Mouse (Mus musculus): Measurements from ENCODE around the gene Gm19684. TPM values are rescaled to one million over a fixed set of nuclear protein-coding genes. Genes with fewer than 3 reads are reported as not detected.
A peak's percentile ranks its signal among the peaks of the same experiment; 100 is the strongest.
"Not testable (repeated sequence)": the region's sequence is repeated elsewhere in the genome, so short reads cannot be mapped to it uniquely, and the experiment has no call there.

Gene Gm19684
- total and polyA plus RNA-seq, 2 experiments: 0.11 to 0.18 TPM

GRCm38 (mm10) chr17:36093936-36094335 is 27.5 kb upstream of the Gm19684 start:
- no peak overlapping the region for H3K27ac ChIP-seq (replicated peaks; ENCODE audit: insufficient read depth, low read depth, low read length)
- no peaks in the 10 kb centered on the region for H3K27me3 ChIP-seq (ENCODE audit: control insufficient read depth, insufficient read depth, low read length)
- TF ChIP-seq POLR2A (IDR thresholded peaks at IDR 0.05; ENCODE audit: extremely low read depth, insufficient read depth, low read length): no peak
- no peak for TF ChIP-seq CTCF (IDR thresholded peaks at IDR 0.05; ENCODE audit: low read depth, low read length)
- 41% methylated on average over 3 of the region's 3 CpGs for WGBS
- no peaks in the 10 kb centered on the region for H3K79me2 ChIP-seq (ENCODE audit: control insufficient read depth, insufficient read depth, low read length)
- no peaks in the 10 kb centered on the region for H3K4me1 ChIP-seq (ENCODE audit: control insufficient read depth, insufficient read depth, low read length)
- no peak overlapping the region for H3K4me3 ChIP-seq (ENCODE audit: insufficient read depth, low read depth, low read length)
- H3K36me3 ChIP-seq (ENCODE audit: control insufficient read depth, insufficient read depth, low read length): no peaks in the 10 kb centered on the region
- no peak for DNase-seq (ENCODE audit: extremely low read depth, low read depth, low spot score)
- no peak overlapping the region for H3K9ac ChIP-seq (ENCODE audit: low read depth, low read length)

- not testable (repeated sequence) for H3K79me2 ChIP-seq (ENCODE audit: control insufficient read depth, insufficient read depth, low read length); DNase-seq (ENCODE audit: extremely low read depth, low read depth, low spot score); H3K4me1 ChIP-seq (ENCODE audit: control insufficient read depth, insufficient read depth, low read length); H3K4me3 ChIP-seq (ENCODE audit: insufficient read depth, low read depth, low read length); H3K27ac ChIP-seq (replicated peaks; ENCODE audit: insufficient read depth, low read depth, low read length); H3K27me3 ChIP-seq (ENCODE audit: control insufficient read depth, insufficient read depth, low read length); H3K9ac ChIP-seq (ENCODE audit: low read depth, low read length); H3K36me3 ChIP-seq (ENCODE audit: control insufficient read depth, insufficient read depth, low read length)
- WGBS: 76% methylated on average over 2 of the region's 2 CpGs
Observed at GRCm38 (mm10) chr17:36099603-36100002, 21.9 kb upstream of the Gm19684 start.

- not testable (repeated sequence) for H3K27ac ChIP-seq (replicated peaks; ENCODE audit: insufficient read depth, low read depth, low read length); H3K4me3 ChIP-seq (ENCODE audit: insufficient read depth, low read depth, low read length); H3K9ac ChIP-seq (ENCODE audit: low read depth, low read length); H3K36me3 ChIP-seq (ENCODE audit: control insufficient read depth, insufficient read depth, low read length); H3K4me1 ChIP-seq (ENCODE audit: control insufficient read depth, insufficient read depth, low read length); H3K27me3 ChIP-seq (ENCODE audit: control insufficient read depth, insufficient read depth, low read length); H3K79me2 ChIP-seq (ENCODE audit: control insufficient read depth, insufficient read depth, low read length); DNase-seq (ENCODE audit: extremely low read depth, low read depth, low spot score)
- 93% methylated on average over 12 of the region's 12 CpGs for WGBS
Observed at GRCm38 (mm10) chr17:36102091-36102490, 19.4 kb upstream of the Gm19684 start.

- not testable (repeated sequence) for H3K79me2 ChIP-seq (ENCODE audit: control insufficient read depth, insufficient read depth, low read length); H3K27me3 ChIP-seq (ENCODE audit: control insufficient read depth, insufficient read depth, low read length); H3K27ac ChIP-seq (replicated peaks; ENCODE audit: insufficient read depth, low read depth, low read length); DNase-seq (ENCODE audit: extremely low read depth, low read depth, low spot score); H3K4me1 ChIP-seq (ENCODE audit: control insufficient read depth, insufficient read depth, low read length); H3K9ac ChIP-seq (ENCODE audit: low read depth, low read length); H3K36me3 ChIP-seq (ENCODE audit: control insufficient read depth, insufficient read depth, low read length); H3K4me3 ChIP-seq (ENCODE audit: insufficient read depth, low read depth, low read length)
- WGBS: 57% methylated on average over 3 of the region's 3 CpGs
Observed at GRCm38 (mm10) chr17:36110129-36110528, 11.3 kb upstream of the Gm19684 start.

- TF ChIP-seq CTCF (IDR thresholded peaks at IDR 0.05; ENCODE audit: low read depth, low read length): peak; percentile 22; the same call in 1 of the 2 replicates
- H3K9ac ChIP-seq (ENCODE audit: low read depth, low read length): peak overlapping the region; percentile 31
- H3K27ac ChIP-seq (replicated peaks; ENCODE audit: insufficient read depth, low read depth, low read length): not testable (repeated sequence)
Observed at GRCm38 (mm10) chr17:36110641-36111509, 10.6 kb upstream of the Gm19684 start.

GRCm38 (mm10) chr17:36111510-36111868 is 10.0 kb upstream of the Gm19684 start:
- H3K36me3 ChIP-seq (ENCODE audit: control insufficient read depth, insufficient read depth, low read length); H3K27ac ChIP-seq (replicated peaks; ENCODE audit: insufficient read depth, low read depth, low read length); H3K4me1 ChIP-seq (ENCODE audit: control insufficient read depth, insufficient read depth, low read length); H3K27me3 ChIP-seq (ENCODE audit: control insufficient read depth, insufficient read depth, low read length); H3K79me2 ChIP-seq (ENCODE audit: control insufficient read depth, insufficient read depth, low read length): not testable (repeated sequence)
- peak; percentile 55 for DNase-seq (ENCODE audit: extremely low read depth, low read depth, low spot score)
- H3K9ac ChIP-seq (ENCODE audit: low read depth, low read length): peak overlapping the region; percentile 27
- WGBS: 2% methylated on average over 10 of the region's 10 CpGs
- peak overlapping the region; percentile 54; the same call in 1 of the 2 replicates for H3K4me3 ChIP-seq (ENCODE audit: insufficient read depth, low read depth, low read length)

More at GRCm38 (mm10) chr17:36110641-36111509, 10.6 kb upstream of the Gm19684 start:
- not testable (repeated sequence) for DNase-seq (ENCODE audit: extremely low read depth, low read depth, low spot score); H3K27me3 ChIP-seq (ENCODE audit: control insufficient read depth, insufficient read depth, low read length); H3K79me2 ChIP-seq (ENCODE audit: control insufficient read depth, insufficient read depth, low read length); H3K36me3 ChIP-seq (ENCODE audit: control insufficient read depth, insufficient read depth, low read length); H3K4me1 ChIP-seq (ENCODE audit: control insufficient read depth, insufficient read depth, low read length)
- WGBS: 3% methylated on average over 57 of the region's 57 CpGs
- H3K4me3 ChIP-seq (ENCODE audit: insufficient read depth, low read depth, low read length): peak overlapping the region; percentile 54; the same call in 1 of the 2 replicates
